Mouse (Mus musculus): ENCODE results near the gene Efcab11. TPM values are rescaled to one million over a fixed set of nuclear protein-coding genes. Genes with fewer than 3 reads are reported as not detected.

Efcab11 gene
- polyA plus RNA-seq, 1 experiment from 2014 or later: 1.4 TPM

- 94% methylated on average over 3 of the region's 3 CpGs for WGBS (ENCODE audit: missing documents)
- no peaks in the 10 kb centered on the region for H3K36me3 ChIP-seq (ENCODE audit: inconsistent target)
- no peak overlapping the region for H3K27ac ChIP-seq
- H3K79me2 ChIP-seq (ENCODE audit: inconsistent target): no peaks in the 10 kb centered on the region
- no peak overlapping the region for H3K4me3 ChIP-seq (ENCODE audit: inconsistent target)
Measured at GRCm38 (mm10) chr12:99769626-99770025, 114.6 kb downstream of the Efcab11 start.

GRCm38 (mm10) chr12:99767691-99768090, 116.5 kb downstream of the Efcab11 start:
- no peak overlapping the region for H3K4me3 ChIP-seq (ENCODE audit: inconsistent target)
- H3K27ac ChIP-seq: no peak overlapping the region
- WGBS (ENCODE audit: missing documents): 92% methylated on average over 11 of the region's 11 CpGs
- H3K79me2 ChIP-seq (ENCODE audit: inconsistent target): no peaks in the 10 kb centered on the region
- no peaks in the 10 kb centered on the region for H3K36me3 ChIP-seq (ENCODE audit: inconsistent target)

GRCm38 (mm10) chr12:99765979-99766378, 118.3 kb downstream of the Efcab11 start:
- H3K79me2 ChIP-seq (ENCODE audit: inconsistent target): no peaks in the 10 kb centered on the region

GRCm38 (mm10) chr12:99764053-99764452, 120.2 kb downstream of the Efcab11 start:
- no peaks in the 10 kb centered on the region for H3K79me2 ChIP-seq (ENCODE audit: inconsistent target)
- no peak overlapping the region for H3K4me3 ChIP-seq (ENCODE audit: inconsistent target)
- H3K27ac ChIP-seq: no peak overlapping the region
- WGBS (ENCODE audit: missing documents): 85% methylated on average over 3 of the region's 3 CpGs
- H3K36me3 ChIP-seq (ENCODE audit: inconsistent target): no peaks in the 10 kb centered on the region

More at GRCm38 (mm10) chr12:99765979-99766378, 118.3 kb downstream of the Efcab11 start:
- H3K27ac ChIP-seq: no peak overlapping the region
- H3K4me3 ChIP-seq (ENCODE audit: inconsistent target): no peak overlapping the region
- WGBS (ENCODE audit: missing documents): 95% methylated on average over 6 of the region's 6 CpGs
- no peaks in the 10 kb centered on the region for H3K36me3 ChIP-seq (ENCODE audit: inconsistent target)

GRCm38 (mm10) chr12:99757754-99758526, 126.3 kb downstream of the Efcab11 start:
- WGBS (ENCODE audit: missing documents): 78% methylated on average over 15 of the region's 15 CpGs
- H3K4me3 ChIP-seq (ENCODE audit: inconsistent target): no peak overlapping the region
- H3K79me2 ChIP-seq (ENCODE audit: inconsistent target): no peaks in the 10 kb centered on the region
- H3K27ac ChIP-seq: no peak overlapping the region
- no peaks in the 10 kb centered on the region for H3K36me3 ChIP-seq (ENCODE audit: inconsistent target)

GRCm38 (mm10) chr12:99756914-99757687, 127.1 kb downstream of the Efcab11 start:
- WGBS (ENCODE audit: missing documents): 95% methylated on average over 18 of the region's 18 CpGs
- Histone ChIP-seq H3K79me2 (ENCODE audit: inconsistent target) (no peaks in the 10 kb centered on the region), H3K4me3 (ENCODE audit: inconsistent target) (no peak overlapping the region)

GRCm38 (mm10) chr12:99756213-99756612, 128.0 kb downstream of the Efcab11 start:
- no peaks in the 10 kb centered on the region for H3K79me2 ChIP-seq (ENCODE audit: inconsistent target)
- no peak overlapping the region for H3K4me3 ChIP-seq (ENCODE audit: inconsistent target)
- WGBS (ENCODE audit: missing documents): 95% methylated on average over 9 of the region's 9 CpGs
- no peak overlapping the region for H3K27ac ChIP-seq
- H3K36me3 ChIP-seq (ENCODE audit: inconsistent target): no peaks in the 10 kb centered on the region

More at GRCm38 (mm10) chr12:99756914-99757687, 127.1 kb downstream of the Efcab11 start:
- no peaks in the 10 kb centered on the region for H3K36me3 ChIP-seq (ENCODE audit: inconsistent target)
- H3K27ac ChIP-seq: no peak overlapping the region

GRCm38 (mm10) chr12:99752986-99753385, 131.3 kb downstream of the Efcab11 start:
- no peaks in the 10 kb centered on the region for H3K36me3 ChIP-seq (ENCODE audit: inconsistent target)
- H3K4me3 ChIP-seq (ENCODE audit: inconsistent target): no peak overlapping the region
- no peak overlapping the region for H3K27ac ChIP-seq
- WGBS (ENCODE audit: missing documents): 95% methylated on average over 11 of the region's 11 CpGs
- no peaks in the 10 kb centered on the region for H3K79me2 ChIP-seq (ENCODE audit: inconsistent target)

- Histone ChIP-seq H3K4me3 (ENCODE audit: inconsistent target) (no peak overlapping the region), H3K79me2 (ENCODE audit: inconsistent target) (no peaks in the 10 kb centered on the region), H3K36me3 (ENCODE audit: inconsistent target) (no peaks in the 10 kb centered on the region), H3K27ac (no peak overlapping the region)
- WGBS (ENCODE audit: missing documents): 90% methylated on average over 3 of the region's 3 CpGs
Measured at GRCm38 (mm10) chr12:99749391-99749790, 134.8 kb downstream of the Efcab11 start.

- H3K79me2 ChIP-seq (ENCODE audit: inconsistent target): no peaks in the 10 kb centered on the region
- 44% methylated on average over 8 of the region's 8 CpGs for WGBS (ENCODE audit: missing documents)
Measured at GRCm38 (mm10) chr12:99741631-99742030, 142.6 kb downstream of the Efcab11 start.

GRCm38 (mm10) chr12:99739211-99739610, 145.0 kb downstream of the Efcab11 start:
- Histone ChIP-seq H3K27ac (no peak overlapping the region), H3K36me3 (ENCODE audit: inconsistent target) (no peaks in the 10 kb centered on the region), H3K79me2 (ENCODE audit: inconsistent target) (no peaks in the 10 kb centered on the region), H3K4me3 (ENCODE audit: inconsistent target) (no peak overlapping the region)
- WGBS (ENCODE audit: missing documents): 90% methylated on average over 5 of the region's 5 CpGs

More at GRCm38 (mm10) chr12:99741631-99742030, 142.6 kb downstream of the Efcab11 start:
- Histone ChIP-seq H3K36me3 (ENCODE audit: inconsistent target) (no peaks in the 10 kb centered on the region), H3K4me3 (ENCODE audit: inconsistent target) (no peak overlapping the region), H3K27ac (no peak overlapping the region)

- Histone ChIP-seq H3K4me3 (ENCODE audit: inconsistent target) (no peak overlapping the region), H3K36me3 (ENCODE audit: inconsistent target) (no peaks in the 10 kb centered on the region), H3K79me2 (ENCODE audit: inconsistent target) (no peaks in the 10 kb centered on the region), H3K27ac (no peak overlapping the region)
- 90% methylated on average over 6 of the region's 6 CpGs for WGBS (ENCODE audit: missing documents)
Measured at GRCm38 (mm10) chr12:99738256-99738655, 146.0 kb downstream of the Efcab11 start.

- Histone ChIP-seq H3K79me2 (ENCODE audit: inconsistent target) (no peaks in the 10 kb centered on the region), H3K27ac (no peak overlapping the region), H3K36me3 (ENCODE audit: inconsistent target) (no peaks in the 10 kb centered on the region), H3K4me3 (ENCODE audit: inconsistent target) (no peak overlapping the region)
- 96% methylated on average over 3 of the region's 3 CpGs for WGBS (ENCODE audit: missing documents)
Measured at GRCm38 (mm10) chr12:99736971-99737370, 147.3 kb downstream of the Efcab11 start.

- no peak overlapping the region for H3K4me3 ChIP-seq (ENCODE audit: inconsistent target)
- WGBS (ENCODE audit: missing documents): 95% methylated on average over 10 of the region's 10 CpGs
- no peak overlapping the region for H3K27ac ChIP-seq
- no peaks in the 10 kb centered on the region for H3K79me2 ChIP-seq (ENCODE audit: inconsistent target)
- no peaks in the 10 kb centered on the region for H3K36me3 ChIP-seq (ENCODE audit: inconsistent target)
Measured at GRCm38 (mm10) chr12:99735172-99735571, 149.1 kb downstream of the Efcab11 start.

GRCm38 (mm10) chr12:99724206-99724605, 160.0 kb downstream of the Efcab11 start:
- Histone ChIP-seq H3K36me3 (ENCODE audit: inconsistent target) (no peaks in the 10 kb centered on the region), H3K79me2 (ENCODE audit: inconsistent target) (no peaks in the 10 kb centered on the region), H3K27ac (no peak overlapping the region), H3K4me3 (ENCODE audit: inconsistent target) (no peak overlapping the region)
- 96% methylated on average over 8 of the region's 12 CpGs for WGBS (ENCODE audit: missing documents)

Measured in macrophage (primary cell).